Mouse (Mus musculus): Measurements from ENCODE around the gene Rpl5. TPM values are rescaled to one million over a fixed set of nuclear protein-coding genes. Genes with fewer than 3 reads are reported as not detected.
"Not testable (repeated sequence)": the region's sequence is repeated elsewhere in the genome, so short reads cannot be mapped to it uniquely, and the experiment has no call there.

Rpl5 gene
- polyA plus RNA-seq, 1 experiment: 104 TPM

DNA sequence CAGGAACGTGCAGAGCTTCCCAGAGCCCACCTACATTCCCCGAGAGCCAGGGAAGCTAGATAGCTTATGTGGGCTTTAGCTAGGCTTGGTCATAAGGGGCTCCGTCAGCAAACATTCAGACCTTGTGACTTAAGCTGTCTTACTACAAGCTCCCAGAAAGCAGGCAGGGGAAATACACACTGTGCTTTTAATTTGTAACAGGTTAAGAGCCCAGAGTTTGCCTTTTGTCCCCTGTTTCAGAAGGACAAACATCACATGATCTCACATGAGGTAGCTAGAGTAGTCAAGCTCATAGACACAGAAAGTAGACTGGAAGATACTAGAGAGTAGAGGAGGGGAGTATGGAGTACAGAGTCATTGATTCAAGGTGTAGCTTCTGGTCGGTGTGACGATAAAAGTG is 19.6 kb upstream of the Rpl5 start:
- Histone ChIP-seq H3K4me3 (replicated peaks; ENCODE audit: control insufficient read depth, low read depth, low read length) (no peak overlapping the region), H3K27ac (ENCODE audit: control insufficient read depth, insufficient read depth, low read depth, low read length, poor library complexity) (no peak overlapping the region), H3K4me1 (ENCODE audit: control insufficient read depth, insufficient read depth, low read length) (peaks cover 1% of the 10 kb centered on the region; the same call in 1 of the 2 replicates)
- TF ChIP-seq CTCF (IDR thresholded peaks at IDR 0.05; ENCODE audit: control insufficient read depth, insufficient read depth, low read length) (no peak), POLR2A (IDR thresholded peaks at IDR 0.05; ENCODE audit: borderline replicate concordance, control insufficient read depth, low read depth, low read length) (no peak)
- WGBS: 91% methylated on average over 5 of the region's 5 CpGs

DNA sequence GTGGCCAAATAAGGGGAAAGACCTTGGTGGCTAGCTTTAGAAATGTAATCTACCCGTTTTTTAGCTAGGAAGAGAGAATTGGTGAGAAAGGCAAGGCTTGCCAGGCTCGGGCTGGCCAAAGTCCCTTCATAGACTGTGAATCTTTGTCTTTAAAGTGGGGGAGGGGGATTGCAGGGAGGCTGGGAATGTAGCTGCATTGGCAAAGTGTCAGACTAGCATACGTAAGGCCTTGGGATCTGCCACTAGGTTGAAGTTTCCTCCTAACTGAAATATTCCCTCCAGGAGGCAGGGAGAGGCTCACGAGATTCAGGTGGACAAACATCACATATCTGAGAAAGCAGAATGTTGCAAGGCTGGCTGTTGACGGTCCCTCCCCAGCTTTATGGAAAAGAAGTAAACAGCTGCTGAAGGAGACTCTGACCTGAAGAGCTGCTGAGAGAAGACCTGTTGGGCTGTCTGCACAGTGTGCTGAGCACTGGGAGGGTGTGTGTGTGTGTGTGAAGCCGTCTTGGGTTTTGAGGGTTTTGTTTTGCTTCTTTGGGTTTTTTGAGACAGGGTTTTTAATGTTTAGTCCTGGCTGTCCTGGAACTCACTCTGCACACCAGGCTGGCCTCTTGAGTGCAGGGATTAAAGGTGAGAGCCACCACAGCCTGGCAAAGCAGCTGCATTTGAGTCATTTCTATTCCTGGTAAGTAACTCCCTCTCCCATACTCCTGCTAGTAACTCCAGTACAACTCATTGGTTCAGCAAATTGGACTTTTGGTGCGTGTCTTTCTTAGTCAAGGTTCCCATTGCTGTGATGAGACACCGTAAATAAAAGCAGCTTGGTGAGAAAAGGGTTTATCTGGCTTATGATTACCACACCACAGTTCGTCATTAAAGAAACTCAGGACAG is 10.1 kb upstream of the Rpl5 start:
- 57% methylated on average over 9 of the region's 9 CpGs for WGBS
- H3K4me1 ChIP-seq (ENCODE audit: control insufficient read depth, insufficient read depth, low read length): no peaks in the 10 kb centered on the region; the same call in 1 of the 2 replicates
- no peak overlapping the region; the same call in 1 of the 2 replicates for H3K27ac ChIP-seq (ENCODE audit: control insufficient read depth, insufficient read depth, low read depth, low read length, poor library complexity)
- no peak for TF ChIP-seq POLR2A (IDR thresholded peaks at IDR 0.05; ENCODE audit: borderline replicate concordance, control insufficient read depth, low read depth, low read length)
- TF ChIP-seq CTCF (IDR thresholded peaks at IDR 0.05; ENCODE audit: control insufficient read depth, insufficient read depth, low read length): no peak
- no peak overlapping the region for H3K4me3 ChIP-seq (replicated peaks; ENCODE audit: control insufficient read depth, low read depth, low read length)

DNA sequence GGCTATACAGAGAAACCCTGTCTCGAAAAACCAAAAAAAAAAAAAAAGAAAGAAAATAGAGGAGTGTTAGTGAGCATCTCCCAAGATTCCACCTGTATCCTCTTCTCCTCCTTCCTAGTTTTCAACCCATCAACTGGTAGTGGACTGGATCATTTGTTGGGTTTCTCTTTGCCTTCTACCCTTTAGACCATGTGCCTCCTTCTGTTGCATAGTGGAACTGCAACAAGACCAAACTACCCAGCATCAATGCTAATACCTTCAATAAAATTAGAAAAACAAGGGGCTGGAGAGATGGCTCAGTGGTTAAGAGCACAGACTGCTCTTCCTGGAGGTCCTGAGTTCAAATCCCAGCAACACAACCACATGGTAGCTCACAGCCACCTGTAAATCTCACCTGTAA is 8.8 kb upstream of the Rpl5 start:
- 85% methylated on average over 1 of the region's 1 CpGs for WGBS
- not testable (repeated sequence) for H3K27ac ChIP-seq (ENCODE audit: control insufficient read depth, insufficient read depth, low read depth, low read length, poor library complexity); H3K4me3 ChIP-seq (replicated peaks; ENCODE audit: control insufficient read depth, low read depth, low read length); H3K4me1 ChIP-seq (ENCODE audit: control insufficient read depth, insufficient read depth, low read length)

DNA sequence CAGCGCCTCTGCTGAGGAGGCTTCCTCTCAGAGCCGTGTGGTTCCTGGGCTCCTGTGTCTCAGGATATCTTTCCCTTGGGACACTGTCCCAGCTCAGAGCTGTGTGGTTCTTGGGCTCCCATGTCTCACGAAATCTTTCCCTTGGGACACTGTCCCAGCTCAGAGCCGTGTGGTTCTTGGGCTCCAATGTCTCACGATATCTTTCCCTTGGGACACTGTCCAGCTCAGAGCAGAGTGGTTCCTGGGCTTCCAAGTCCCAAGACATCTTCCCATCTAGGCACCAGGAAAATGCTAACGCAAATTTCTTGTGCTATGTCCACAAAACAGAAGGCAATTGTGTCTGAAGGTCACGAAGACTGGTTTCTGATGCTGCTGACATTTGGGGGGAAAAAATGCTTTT is 5.6 kb upstream of the Rpl5 start:
- WGBS: 78% methylated on average over 7 of the region's 7 CpGs
- Histone ChIP-seq H3K4me1 (ENCODE audit: control insufficient read depth, insufficient read depth, low read length) (no peaks in the 10 kb centered on the region; the same call in 1 of the 2 replicates), H3K4me3 (replicated peaks; ENCODE audit: control insufficient read depth, low read depth, low read length) (no peak overlapping the region), H3K27ac (ENCODE audit: control insufficient read depth, insufficient read depth, low read depth, low read length, poor library complexity) (no peak overlapping the region)
- no peak for TF ChIP-seq POLR2A (IDR thresholded peaks at IDR 0.05; ENCODE audit: borderline replicate concordance, control insufficient read depth, low read depth, low read length)
- no peak for TF ChIP-seq CTCF (IDR thresholded peaks at IDR 0.05; ENCODE audit: control insufficient read depth, insufficient read depth, low read length)

DNA sequence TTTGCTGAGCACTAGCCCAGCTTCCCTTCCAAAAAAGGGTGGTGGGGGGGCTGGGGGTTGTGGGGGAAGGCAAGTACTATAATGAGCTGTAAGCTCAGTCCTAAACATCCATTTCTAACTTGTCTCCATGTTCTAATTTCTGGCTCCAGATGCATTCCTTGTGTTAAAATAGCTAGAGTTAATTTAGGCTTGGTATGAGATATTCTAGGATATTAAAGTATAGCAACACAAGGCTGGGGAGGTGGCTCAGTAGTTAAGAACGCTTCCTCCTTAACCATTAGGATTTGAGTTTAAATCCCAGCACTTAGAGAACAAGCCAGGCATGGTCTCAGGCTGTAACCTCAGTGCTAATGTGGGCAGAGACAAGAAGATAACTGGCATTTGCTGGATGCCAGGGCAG is 4.0 kb upstream of the Rpl5 start:
- Histone ChIP-seq H3K4me3 (replicated peaks; ENCODE audit: control insufficient read depth, low read depth, low read length) (no peak overlapping the region), H3K4me1 (ENCODE audit: control insufficient read depth, insufficient read depth, low read length) (no peaks in the 10 kb centered on the region), H3K27ac (ENCODE audit: control insufficient read depth, insufficient read depth, low read depth, low read length, poor library complexity) (no peak overlapping the region)
- 86% methylated on average over 1 of the region's 1 CpGs for WGBS
- TF ChIP-seq CTCF (IDR thresholded peaks at IDR 0.05; ENCODE audit: control insufficient read depth, insufficient read depth, low read length): no peak
- TF ChIP-seq POLR2A (IDR thresholded peaks at IDR 0.05; ENCODE audit: borderline replicate concordance, control insufficient read depth, low read depth, low read length): no peak

DNA sequence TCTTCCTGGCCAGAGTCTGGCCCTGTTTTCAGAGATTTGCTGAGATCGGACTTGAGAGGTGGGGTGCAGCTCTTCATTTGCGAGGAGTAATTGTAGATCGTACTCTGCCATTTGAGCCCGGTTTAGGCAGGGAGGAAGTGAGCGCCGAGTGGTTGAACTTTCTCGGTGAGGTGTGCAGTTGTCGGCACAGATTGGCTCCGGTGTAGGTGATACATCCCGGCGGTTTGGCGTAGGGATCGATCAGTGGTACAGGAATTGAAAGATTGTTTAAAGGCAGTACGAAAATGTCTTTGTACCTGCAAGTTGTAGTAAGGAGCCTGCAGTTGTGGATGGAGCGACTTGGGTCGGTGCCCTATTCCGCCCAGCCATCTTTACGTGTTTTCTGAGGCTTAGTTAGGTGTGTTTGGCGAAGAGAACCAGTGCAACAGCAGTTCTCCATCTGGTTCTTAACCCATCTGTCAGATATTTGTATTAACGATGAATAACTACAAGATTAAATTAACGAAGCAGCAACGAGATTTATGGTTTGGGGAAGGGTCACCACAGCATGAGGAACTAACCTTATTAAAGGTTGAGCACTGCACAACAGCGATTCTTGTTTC is 813 bp downstream of the Rpl5 start:
- Histone ChIP-seq H3K4me1 (ENCODE audit: control insufficient read depth, insufficient read depth, low read length) (no peaks in the 10 kb centered on the region; the same call in 1 of the 2 replicates), H3K4me3 (replicated peaks; ENCODE audit: control insufficient read depth, low read depth, low read length) (peak overlapping the region; percentile 90), H3K27ac (ENCODE audit: control insufficient read depth, insufficient read depth, low read depth, low read length, poor library complexity) (peak overlapping the region; percentile 62)
- WGBS: under 1% methylated on average over 23 of the region's 23 CpGs
- no peak for TF ChIP-seq CTCF (IDR thresholded peaks at IDR 0.05; ENCODE audit: control insufficient read depth, insufficient read depth, low read length)
- TF ChIP-seq POLR2A (IDR thresholded peaks at IDR 0.05; ENCODE audit: borderline replicate concordance, control insufficient read depth, low read depth, low read length): no peak

DNA sequence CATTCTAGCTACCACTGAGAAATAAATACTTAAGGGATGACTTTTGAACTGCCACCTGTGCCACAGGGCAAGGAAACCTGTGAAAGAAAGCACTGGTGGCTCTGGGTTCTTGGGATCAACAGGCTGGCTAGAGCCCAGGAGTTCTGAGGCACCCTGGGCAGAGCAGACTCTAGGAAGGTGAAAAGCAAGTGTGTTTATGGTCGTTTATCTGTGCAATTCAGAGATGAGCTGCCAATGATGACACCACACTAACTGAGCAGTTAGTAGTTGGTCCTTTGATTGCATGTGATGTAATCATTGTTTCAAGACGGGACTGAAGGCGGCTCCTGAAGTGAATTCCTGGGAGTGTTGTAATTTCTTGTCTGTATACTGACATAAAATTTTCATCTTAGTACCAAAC is 4.0 kb downstream of the Rpl5 start:
- no peak for TF ChIP-seq CTCF (IDR thresholded peaks at IDR 0.05; ENCODE audit: control insufficient read depth, insufficient read depth, low read length)
- no peak for TF ChIP-seq POLR2A (IDR thresholded peaks at IDR 0.05; ENCODE audit: borderline replicate concordance, control insufficient read depth, low read depth, low read length)
- Histone ChIP-seq H3K27ac (ENCODE audit: control insufficient read depth, insufficient read depth, low read depth, low read length, poor library complexity) (no peak overlapping the region), H3K4me3 (replicated peaks; ENCODE audit: control insufficient read depth, low read depth, low read length) (no peak overlapping the region), H3K4me1 (ENCODE audit: control insufficient read depth, insufficient read depth, low read length) (no peaks in the 10 kb centered on the region; the same call in 1 of the 2 replicates)
- WGBS: 49% methylated on average over 3 of the region's 3 CpGs

DNA sequence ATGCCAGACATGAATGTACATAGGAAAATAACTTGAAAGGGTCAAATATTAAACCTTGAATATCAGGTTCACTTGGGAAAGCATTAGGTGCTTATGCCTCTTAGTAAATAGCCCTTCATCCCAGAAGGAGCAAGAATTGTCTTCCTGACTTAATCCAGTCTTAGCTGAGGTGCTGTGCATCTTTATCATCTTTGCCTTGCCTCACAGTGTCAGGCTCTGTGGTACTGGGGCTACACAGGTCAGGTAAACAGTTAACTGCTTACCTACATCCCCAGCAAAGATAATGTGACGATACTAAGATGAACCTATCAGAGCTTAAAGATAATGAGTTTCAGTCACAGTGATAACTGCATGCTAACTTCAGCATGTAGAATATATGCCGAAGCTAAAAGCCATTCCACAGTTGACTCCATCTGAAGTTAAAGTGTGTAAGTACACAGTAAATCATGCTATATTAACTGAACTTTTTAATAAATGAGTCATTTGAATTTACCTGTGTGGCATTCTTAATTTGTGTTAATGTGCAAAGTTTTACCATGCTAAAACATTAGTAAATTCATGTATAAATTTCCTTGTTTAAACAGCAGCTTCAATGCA is 8.3 kb downstream of the Rpl5 start:
- no peaks in the 10 kb centered on the region for H3K4me1 ChIP-seq (ENCODE audit: control insufficient read depth, insufficient read depth, low read length)
- H3K27ac ChIP-seq (ENCODE audit: control insufficient read depth, insufficient read depth, low read depth, low read length, poor library complexity): no peak overlapping the region
- 79% methylated on average over 2 of the region's 2 CpGs for WGBS
- H3K4me3 ChIP-seq (replicated peaks; ENCODE audit: control insufficient read depth, low read depth, low read length): no peak overlapping the region
- TF ChIP-seq POLR2A (IDR thresholded peaks at IDR 0.05; ENCODE audit: borderline replicate concordance, control insufficient read depth, low read depth, low read length) (no peak), CTCF (IDR thresholded peaks at IDR 0.05; ENCODE audit: control insufficient read depth, insufficient read depth, low read length) (no peak)
